Mouse (Mus musculus) lung, postnatal 25 days (tissue): ENCODE measurements at regions not wholly inside any gene's neighbourhood (a gene's known extent, or its start where the extent isn't known, plus 50 kb on each side); places are given as distances from the start of the nearest gene placed in this dataset.

ENCODE experiments used
- DNase-seq: peaks from one replicate; pipeline ENCODE4 v3.0.0; 2022; ENCODE audit warnings: low spot score

- no peak for DNase-seq
These were observed 411.0 kb downstream of the Ofcc1 start for GRCm38 (mm10) chr13:39950203-39950602.

- DNase-seq, result no peak
These were observed 426.0 kb downstream of the Ofcc1 start for GRCm38 (mm10) chr13:39935216-39935615.

- no peak for DNase-seq
These were observed 429.8 kb downstream of the Ofcc1 start for GRCm38 (mm10) chr13:39931487-39931886.

- no peak for DNase-seq
These were observed 432.7 kb downstream of the Ofcc1 start for GRCm38 (mm10) chr13:39928573-39928972.

GRCm38 (mm10) chr13:39924366-39924765 is 436.9 kb downstream of the Ofcc1 start:
- no peak for DNase-seq

GRCm38 (mm10) chr13:39923113-39923512 is 438.1 kb downstream of the Ofcc1 start:
- peak; percentile 4 for DNase-seq

- no peak for DNase-seq
These were observed 453.5 kb downstream of the Ofcc1 start for GRCm38 (mm10) chr13:39907720-39908119.

- no peak for DNase-seq
These were observed 457.0 kb downstream of the Ofcc1 start for GRCm38 (mm10) chr13:39904264-39904663.

- no peak for DNase-seq
These were observed 457.9 kb downstream of the Ofcc1 start for GRCm38 (mm10) chr13:39903319-39903718.

- no peak for DNase-seq
These were observed 461.9 kb downstream of the Ofcc1 start for GRCm38 (mm10) chr13:39899332-39899731.

- no peak for DNase-seq
These were observed 462.8 kb downstream of the Ofcc1 start for GRCm38 (mm10) chr13:39898412-39898979.

- DNase-seq, result no peak
These were observed 467.1 kb downstream of the Ofcc1 start for GRCm38 (mm10) chr13:39894159-39894558.

- DNase-seq, result no peak
These were observed 480.2 kb downstream of the Ofcc1 start for GRCm38 (mm10) chr13:39881066-39881465.

- no peak for DNase-seq
These were observed 481.1 kb downstream of the Ofcc1 start for GRCm38 (mm10) chr13:39880136-39880535.

- DNase-seq, result no peak
These were observed 483.7 kb downstream of the Ofcc1 start for GRCm38 (mm10) chr13:39877361-39878141.

- DNase-seq, result no peak
These were observed 508.9 kb downstream of the Ofcc1 start for GRCm38 (mm10) chr13:39852257-39852800.

GRCm38 (mm10) chr13:39849391-39849790 is 511.9 kb downstream of the Ofcc1 start:
- DNase-seq, result no peak

GRCm38 (mm10) chr13:39836053-39836584 is 525.1 kb downstream of the Ofcc1 start:
- DNase-seq, result peak; percentile 1

GRCm38 (mm10) chr13:39835302-39835701 is 525.9 kb downstream of the Ofcc1 start:
- DNase-seq, result no peak

GRCm38 (mm10) chr13:39834521-39835245 is 526.6 kb downstream of the Ofcc1 start:
- DNase-seq, result no peak

- DNase-seq, result no peak
These were observed 537.2 kb downstream of the Ofcc1 start for GRCm38 (mm10) chr13:39823965-39824555.

GRCm38 (mm10) chr13:39823346-39823954 is 537.8 kb downstream of the Ofcc1 start:
- no peak for DNase-seq
